Mouse (Mus musculus) B cell, adult 62 days (primary cell): ENCODE measurements around the gene Phf11c. TPM values are rescaled to one million over a fixed set of nuclear protein-coding genes. Genes with fewer than 3 reads are reported as not detected.

Experiments
- total RNA-seq: library from RNA; stranded (reverse); gene quantifications from 4 replicates; pipeline ENCODE4 v1.2.4, GENCODE M21; 2023

Gene Phf11c
- total RNA-seq: 4.7 to 5.8 TPM (median 5.3 TPM) in 4 replicates

GRCm38 (mm10) chr14:59395281-59395680, at the start of gene Phf11c:
Gene Phf11c (minus strand): TSS chr14:59395381.

GRCm38 (mm10) chr14:59440558-59441471, 45.6 kb upstream of the Phf11c start, which contains the start of the genes Setdb2 and Cab39l:
Gene Setdb2 (minus strand): TSS chr14:59440884.
Gene Cab39l (plus strand): TSS chr14:59440972.

GRCm38 (mm10) chr14:59365244-59365644, 29.9 kb downstream of the Phf11c start, which contains the start of gene Phf11d:
Gene Phf11d (minus strand): TSS chr14:59365470.

GRCm38 (mm10) chr14:59341189-59341588, 54.0 kb downstream of the Phf11c start, which contains the start of gene Phf11b:
Gene Phf11b (minus strand): TSS chr14:59341351.

Other genes starting within 250 kb of the Phf11c start
- gene Gm5142, start 216.6 kb downstream of the Phf11c start, total RNA-seq: not detected in 4 replicates
- gene Rcbtb1, start 194.2 kb downstream of the Phf11c start, total RNA-seq: 29.3 to 34.3 TPM (median 33.0 TPM) in 4 replicates
- gene Gm6904, start 135.2 kb downstream of the Phf11c start, total RNA-seq: 1.1 to 7.9 TPM (median 4.3 TPM) in 4 replicates
- 3.6 to 6.1 TPM (median 4.6 TPM) in 4 replicates for gene Phf11a, start 97.9 kb downstream of the Phf11c start, total RNA-seq
- 28.5 to 38.6 TPM (median 33.5 TPM) in 4 replicates for gene Phf11b, start 54.0 kb downstream of the Phf11c start, total RNA-seq
- 8.1 to 11.7 TPM (median 9.5 TPM) in 4 replicates for gene Phf11d, start 29.9 kb downstream of the Phf11c start, total RNA-seq
- gene Setdb2, start 45.5 kb upstream of the Phf11c start, total RNA-seq: 57.6 to 64.7 TPM (median 59.2 TPM) in 4 replicates
- 35.0 to 46.9 TPM (median 37.6 TPM) in 4 replicates for gene Cab39l, start 45.6 kb upstream of the Phf11c start, total RNA-seq
- 25.4 to 39.0 TPM (median 35.9 TPM) in 4 replicates for gene Cdadc1, start 202.6 kb upstream of the Phf11c start, total RNA-seq
- not detected in 4 replicates for gene Shisa2, start 229.9 kb upstream of the Phf11c start, total RNA-seq